Mouse (Mus musculus) mouse embryonic stem cell (cell line): ENCODE results near the gene Git1.

Experiments
- in situ Hi-C, 2 experiments: fragments of 300-500 bp; cut with MboI; formaldehyde crosslinking; loops; 1 replicate in 1 of 2; 3 replicates in 1 of 2; pipeline ENCODE4 v1.14.3; 2019 to 2020; ENCODE audit warnings: low sequenced_read_pairs in 2 of 2, low pct_unique_long_range_greater_than_20kb in 1 of 2, mixed read lengths in 1 of 2; ENCODE audit not compliant: unreplicated experiment in 1 of 2

Gene Git1

GRCm38 (mm10) chr11:77514281-77514831 lies 21.0 kb downstream of the Git1 start:
- in situ Hi-C loops: no loop called here

GRCm38 (mm10) chr11:77514832-77515636 lies 21.7 kb downstream of the Git1 start, which contains the start of gene Abhd15:
Gene Abhd15 (plus strand): TSS chr11:77515121.
- in situ Hi-C loops: no loop called here

DNA sequence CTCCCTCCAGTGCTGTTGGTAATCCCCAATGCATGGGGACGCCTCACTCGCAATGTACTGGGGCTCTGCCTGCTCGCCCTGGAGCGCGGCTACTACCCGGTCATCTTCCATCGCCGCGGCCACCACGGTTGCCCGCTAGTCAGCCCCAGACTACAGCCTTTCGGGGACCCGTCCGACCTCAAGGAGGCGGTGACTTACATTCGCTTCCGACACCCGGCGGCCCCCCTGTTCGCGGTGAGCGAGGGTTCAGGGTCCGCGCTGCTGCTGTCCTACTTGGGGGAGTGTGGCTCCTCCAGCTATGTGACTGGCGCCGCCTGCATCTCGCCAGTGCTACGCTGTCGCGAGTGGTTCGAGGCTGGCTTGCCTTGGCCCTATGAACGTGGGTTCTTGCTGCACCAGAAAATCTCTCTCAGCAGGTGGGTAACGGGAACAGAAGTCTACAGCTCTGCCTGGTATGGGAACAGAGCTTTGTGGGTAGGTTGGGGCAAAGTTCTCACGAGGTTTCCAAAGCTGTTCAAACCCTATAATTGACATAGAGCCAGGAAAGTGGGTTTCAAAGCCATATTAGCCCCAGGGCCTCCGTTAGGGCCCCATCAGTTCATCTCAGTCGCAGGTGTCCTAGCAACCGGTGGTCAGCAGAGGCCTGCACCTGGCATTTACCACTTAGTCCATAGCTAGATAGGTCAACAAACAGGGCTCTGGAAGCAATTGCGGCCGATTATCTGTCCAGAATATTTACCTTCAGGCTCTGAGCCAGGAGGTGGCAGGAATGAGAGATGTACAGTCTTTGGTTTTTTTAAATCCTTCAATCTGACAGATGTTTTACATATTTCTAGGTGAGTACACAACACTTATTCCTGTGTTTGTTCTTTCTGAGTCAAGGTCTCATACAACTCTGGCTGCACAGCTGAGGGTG lies 22.5 kb downstream of the Git1 start, which contains the start of gene Trp53i13:
Trp53i13 (minus strand) TSS at position 344 of the 916 bp plus-strand sequence.
- in situ Hi-C loops: no loop called here

DNA sequence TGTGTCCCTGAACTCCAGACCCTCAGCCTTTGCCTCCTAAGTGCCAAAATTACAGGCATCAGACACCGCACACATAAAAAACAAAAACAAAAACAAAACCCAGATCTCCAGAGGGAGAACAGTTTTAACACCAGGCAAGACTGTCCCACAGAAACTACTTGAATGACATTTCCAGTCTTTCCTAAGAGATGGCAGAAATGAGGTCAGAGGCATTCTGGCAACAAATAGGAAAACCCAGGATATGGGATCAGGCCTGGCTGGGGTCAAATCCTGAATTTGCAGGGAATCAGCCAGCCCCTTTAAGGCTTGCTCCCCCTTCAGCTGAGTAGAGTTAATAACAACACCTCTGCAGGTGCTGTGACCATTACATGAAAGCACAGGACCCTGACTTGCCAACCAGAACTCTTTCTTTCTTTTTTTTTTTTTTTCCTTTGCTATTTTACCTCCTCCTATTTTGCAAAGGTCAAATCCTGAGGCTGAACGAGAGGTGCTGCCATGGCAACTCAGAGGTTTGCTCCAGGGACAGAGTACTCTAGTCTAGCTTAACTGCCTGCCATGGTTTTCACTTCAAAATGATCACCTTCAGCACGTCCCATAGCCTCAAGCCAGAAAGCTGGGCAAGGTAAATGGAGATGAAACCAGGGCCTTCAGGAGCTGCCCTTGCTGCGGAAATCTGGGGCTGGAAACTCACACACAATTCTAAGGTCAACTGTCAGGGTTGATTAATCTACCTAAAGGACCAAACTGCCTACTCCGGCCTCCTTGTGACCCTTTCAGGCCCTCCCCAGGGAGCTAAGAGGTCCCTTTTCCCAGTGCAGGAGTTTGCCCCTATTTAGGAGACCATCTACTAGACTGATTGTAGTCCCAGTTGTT lies 23.4 kb downstream of the Git1 start:
- in situ Hi-C loops: no loop called here

GRCm38 (mm10) chr11:77518051-77518798 lies 24.9 kb downstream of the Git1 start:
- in situ Hi-C loops: no loop called here

DNA sequence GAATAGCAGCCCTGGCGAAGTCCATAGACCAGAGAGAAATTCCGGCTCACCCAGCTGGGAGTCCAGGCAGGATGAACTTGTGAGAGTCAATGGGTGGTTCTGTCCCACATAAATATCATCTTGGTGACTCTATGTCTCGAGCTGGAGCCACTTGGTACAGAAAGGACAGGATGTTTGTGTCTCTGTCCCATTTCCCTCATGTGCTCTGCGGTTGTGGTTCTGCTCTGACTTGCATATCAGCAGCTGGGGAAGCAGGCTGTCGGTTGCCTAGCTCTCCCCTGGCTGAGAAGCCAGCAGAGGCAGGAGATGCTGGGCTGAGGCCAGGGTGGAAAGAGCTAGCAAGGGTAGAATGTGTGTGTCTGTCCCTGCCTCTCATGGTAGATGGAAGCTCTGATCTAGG lies 25.7 kb downstream of the Git1 start, which contains the start of gene Gm10392:
Gm10392 (minus strand) TSS at position 156 of the 400 bp plus-strand sequence.
- in situ Hi-C loops: no loop called here

DNA sequence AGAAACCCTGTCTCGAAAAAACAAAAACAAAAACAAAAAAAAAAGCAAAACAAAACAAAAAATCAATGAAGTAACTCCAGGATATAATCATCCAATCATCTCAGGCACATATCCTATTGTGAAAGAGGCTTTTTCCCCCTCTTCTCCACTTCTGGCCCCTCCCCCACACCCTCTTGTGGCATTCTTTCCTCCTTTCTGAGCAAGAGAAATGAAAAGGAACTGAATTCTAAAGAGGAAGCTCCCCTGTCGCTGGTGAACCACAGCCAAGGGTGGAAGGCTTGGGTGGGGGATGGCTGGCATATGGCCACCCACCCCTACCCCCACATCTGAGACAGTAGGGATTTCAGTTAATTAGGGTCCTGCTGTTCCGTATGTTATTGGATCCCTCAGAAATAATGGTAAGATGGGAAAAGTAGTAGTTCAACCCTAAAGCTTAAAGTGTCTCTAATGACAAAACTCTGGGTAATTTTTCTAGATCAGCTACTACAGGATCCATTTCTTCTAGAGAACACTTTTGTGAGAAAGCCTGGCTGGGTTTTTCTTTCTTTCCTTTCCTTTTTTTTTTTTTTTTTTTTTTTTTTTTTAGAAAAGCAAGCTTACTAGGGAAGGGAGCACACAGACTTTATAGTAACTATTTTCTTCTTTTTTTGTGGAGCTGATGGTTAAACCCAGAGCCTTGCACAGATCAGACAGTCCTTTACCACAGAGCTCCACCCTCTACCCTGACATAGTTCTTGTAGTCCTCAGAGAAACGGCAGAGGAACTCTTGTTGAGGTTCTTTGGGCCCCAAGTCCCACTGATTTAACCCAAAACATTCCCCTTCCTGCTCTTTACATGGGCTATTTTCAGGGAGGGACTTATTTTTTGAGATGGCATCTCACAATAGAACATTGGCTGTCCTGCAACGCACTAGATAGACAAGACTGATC lies 27.5 kb downstream of the Git1 start:
- in situ Hi-C loops: loop anchor here in 1 of 2 experiments (10.0 kb wide), 1 partner anchor 294 kb away; no protein-coding TSS in a partner anchor

- in situ Hi-C loops: loop anchor here in 1 of 2 experiments (10.0 kb wide), 1 partner anchor 289 kb away; no protein-coding TSS in a partner anchor
Measured at GRCm38 (mm10) chr11:77525804-77526486, 32.6 kb downstream of the Git1 start.

GRCm38 (mm10) chr11:77528420-77528819 lies 35.1 kb downstream of the Git1 start:
- in situ Hi-C loops: loop anchor here in 1 of 2 experiments (10.0 kb wide), 1 partner anchor 286 kb away; no protein-coding TSS in a partner anchor

- in situ Hi-C loops: loop anchor here in 1 of 2 experiments (10.0 kb wide), 1 partner anchor 285 kb away; no protein-coding TSS in a partner anchor
Measured at GRCm38 (mm10) chr11:77529644-77530043, 36.3 kb downstream of the Git1 start.

- in situ Hi-C loops: no loop called here
Measured at GRCm38 (mm10) chr11:77530862-77531261, 37.5 kb downstream of the Git1 start.

DNA sequence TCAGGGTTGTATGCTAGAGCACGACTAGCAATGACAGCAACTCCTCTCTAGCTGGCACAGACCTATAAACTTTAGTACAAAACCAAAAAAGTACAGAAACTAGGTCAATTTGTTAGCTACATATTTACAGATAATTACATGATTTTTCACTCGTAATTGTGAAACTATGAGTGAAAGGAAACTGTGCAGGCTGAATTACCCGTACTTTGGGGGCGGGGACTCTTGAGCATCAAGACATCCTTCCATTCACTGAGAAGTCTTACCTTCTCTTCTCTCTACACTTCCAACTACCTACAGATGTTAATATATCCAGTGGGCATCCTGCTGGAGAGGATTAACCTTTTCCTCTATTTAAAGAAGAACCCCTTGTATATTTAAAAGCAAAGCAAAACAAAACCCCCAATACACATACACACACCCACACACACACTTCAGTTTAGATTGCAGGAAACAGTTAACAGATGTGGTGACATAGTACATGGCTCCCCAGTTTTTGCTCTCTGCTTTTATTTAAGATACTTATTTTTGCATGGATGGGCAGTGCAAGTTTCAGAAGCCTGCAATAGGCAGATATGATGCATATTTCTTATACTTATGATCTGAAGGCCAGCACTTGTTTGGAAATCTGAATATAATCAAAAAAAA lies 39.0 kb downstream of the Git1 start:
- in situ Hi-C loops: no loop called here

- in situ Hi-C loops: no loop called here
Measured at GRCm38 (mm10) chr11:77545261-77545660, 51.9 kb downstream of the Git1 start.
